Mouse (Mus musculus): Measurements from ENCODE around the gene Slc30a6. TPM values are rescaled to one million over a fixed set of nuclear protein-coding genes. Genes with fewer than 3 reads are reported as not detected.

Slc30a6 gene
- polyA plus RNA-seq, 1 experiment, result 23.0 TPM

Other genes with a start within 250 kb of the Slc30a6 start
- 32.8 and 33.0 TPM in 2 replicates for gene Memo1, start 100.1 kb upstream of the Slc30a6 start, polyA plus RNA-seq (2012; rRNA removed)
- 81.3 and 91.6 TPM in 2 replicates for gene Dpy30, start 71.7 kb upstream of the Slc30a6 start, polyA plus RNA-seq (2012; rRNA removed)
- gene Spast, start 56.6 kb upstream of the Slc30a6 start, polyA plus RNA-seq (2012; rRNA removed), result 24.4 and 24.6 TPM in 2 replicates
- gene Nlrc4, start 63.5 kb downstream of the Slc30a6 start, polyA plus RNA-seq (2012; rRNA removed), result 0.03 and 0.13 TPM in 2 replicates
- 52.0 and 58.0 TPM in 2 replicates for gene Yipf4, start 93.9 kb downstream of the Slc30a6 start, polyA plus RNA-seq (2012; rRNA removed)
- gene Birc6, start 132.7 kb downstream of the Slc30a6 start, polyA plus RNA-seq (2012; rRNA removed), result 120 and 127 TPM in 2 replicates